Mouse (Mus musculus) embryonic facial prominence, embryonic 14.5 days (tissue): ENCODE measurements around the gene Gm28048. TPM values are rescaled to one million over a fixed set of nuclear protein-coding genes. Genes with fewer than 3 reads are reported as not detected.

Source experiments
- ATAC-seq: fragments of 200-750 bp; cut with Nextera tagmentation; 2 replicates; pipeline ENCODE4 v1.8.0; 2017; ENCODE audit warnings: low read depth, moderate number of reproducible peaks, moderate TSS enrichment
- DNase-seq: peaks from one replicate; pipeline ENCODE4 v3.0.0-alpha.2; 2015; ENCODE audit warnings: low spot score
- H3K27ac ChIP-seq: fragments of 300-500 bp; sonication (generic); replicated peaks from 2 replicates; pipeline ENCODE4 v1.5.1; 2014; ENCODE audit warnings: low read depth, mild to moderate bottlenecking, low read length, moderate library complexity
- H3K27me3 ChIP-seq: fragments of 300-500 bp; sonication (generic); replicated peaks from 2 replicates; pipeline ENCODE4 v1.6.1; 2014; ENCODE audit warnings: low read length; ENCODE audit not compliant: control insufficient read depth, insufficient read depth
- H3K36me3 ChIP-seq: fragments of 300-500 bp; sonication (generic); 2 replicates; pipeline ENCODE4 v1.6.1; 2014; ENCODE audit warnings: low read length, mixed read lengths; ENCODE audit not compliant: control insufficient read depth, insufficient read depth
- H3K4me1 ChIP-seq: fragments of 300-500 bp; sonication (generic); 2 replicates; pipeline ENCODE4 v1.6.1; 2014; ENCODE audit warnings: antibody characterized with exemption, low read length; ENCODE audit not compliant: control insufficient read depth, insufficient read depth
- H3K4me2 ChIP-seq: fragments of 300-500 bp; sonication (generic); 2 replicates; pipeline ENCODE4 v1.6.1; 2014; ENCODE audit warnings: low read depth, mild to moderate bottlenecking, low read length, moderate library complexity, mixed read lengths
- H3K4me3 ChIP-seq: fragments of 300-500 bp; sonication (generic); 2 replicates; pipeline ENCODE4 v1.5.1; 2014; ENCODE audit warnings: low read depth, mild to moderate bottlenecking, low read length
- H3K9ac ChIP-seq: fragments of 300-500 bp; sonication (generic); 2 replicates; pipeline ENCODE4 v1.6.1; 2014; ENCODE audit warnings: low read depth, mild to moderate bottlenecking, low read length, moderate library complexity, mixed read lengths
- H3K9me3 ChIP-seq: fragments of 300-500 bp; sonication (generic); 2 replicates; pipeline ENCODE4 v1.6.1; 2016; ENCODE audit warnings: low read length; ENCODE audit not compliant: control insufficient read depth
- WGBS: fragments of 180-500 bp; shearing (Covaris S2); extraction: QIAGEN DNeasy Blood & Tissue Kit; methylation state at CpG from one replicate; pipeline ENCODE4 v1.1.7; 2014; 5-methylcytosine and 5-hydroxymethylcytosine counted together
- polyA plus RNA-seq: library from polyadenylated mRNA; unstranded; fragments of >200 nt; fragmentation: Nextera tagmentation; extraction: Ambion mirVana; gene quantifications from 2 replicates; pipeline ENCODE4 v1.2.1, GENCODE M21; 2014

Gene Gm28048
- polyA plus RNA-seq, 1 experiment from 2014 or later = 13.6 TPM

DNA sequence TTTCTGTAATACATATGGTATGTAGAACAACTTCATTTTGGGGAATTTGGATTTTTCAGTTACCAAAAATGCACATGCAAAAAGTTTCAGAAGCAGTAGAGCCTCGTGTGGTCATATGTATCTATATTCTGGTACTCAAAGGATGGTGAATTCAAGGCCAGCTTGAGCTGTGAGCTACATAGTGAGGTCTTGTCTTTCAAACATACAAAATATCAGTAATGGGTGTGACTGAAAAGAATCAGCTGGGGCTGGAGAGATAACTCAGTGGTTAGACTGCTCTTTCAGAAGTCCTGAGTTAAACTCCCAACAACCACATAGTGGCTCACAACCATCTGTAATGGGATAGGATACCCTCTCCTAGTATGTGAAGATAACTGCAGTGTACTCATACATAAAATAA is 16.4 kb upstream of the Gm28048 start:
- ATAC-seq (no peak), DNase-seq (no peak)
- 84% methylated on average over 1 of the region's 1 CpGs for WGBS
- Histone ChIP-seq H3K4me1 (no peaks in the 10 kb centered on the region), H3K27ac (no peak overlapping the region), H3K9me3 (no peaks in the 10 kb centered on the region), H3K4me2 (no peak overlapping the region), H3K9ac (no peak overlapping the region), H3K4me3 (no peak overlapping the region), H3K27me3 (no peaks in the 10 kb centered on the region), H3K36me3 (peaks cover 95% of the 10 kb centered on the region)

GRCm38 (mm10) chr11:22995461-22995860 is 13.6 kb upstream of the Gm28048 start:
- H3K4me1 ChIP-seq = peaks cover 10% of the 10 kb centered on the region
- no peak for ATAC-seq
- no peak overlapping the region for H3K9ac ChIP-seq
- H3K4me2 ChIP-seq = no peak overlapping the region
- no peak overlapping the region for H3K4me3 ChIP-seq
- H3K27ac ChIP-seq = no peak overlapping the region
- H3K9me3 ChIP-seq = no peaks in the 10 kb centered on the region
- peaks cover 70% of the 10 kb centered on the region for H3K36me3 ChIP-seq
- no peak for DNase-seq
- H3K27me3 ChIP-seq = no peaks in the 10 kb centered on the region
- whole genome bisulfite sequencing = 91% methylated on average over 4 of the region's 4 CpGs

DNA sequence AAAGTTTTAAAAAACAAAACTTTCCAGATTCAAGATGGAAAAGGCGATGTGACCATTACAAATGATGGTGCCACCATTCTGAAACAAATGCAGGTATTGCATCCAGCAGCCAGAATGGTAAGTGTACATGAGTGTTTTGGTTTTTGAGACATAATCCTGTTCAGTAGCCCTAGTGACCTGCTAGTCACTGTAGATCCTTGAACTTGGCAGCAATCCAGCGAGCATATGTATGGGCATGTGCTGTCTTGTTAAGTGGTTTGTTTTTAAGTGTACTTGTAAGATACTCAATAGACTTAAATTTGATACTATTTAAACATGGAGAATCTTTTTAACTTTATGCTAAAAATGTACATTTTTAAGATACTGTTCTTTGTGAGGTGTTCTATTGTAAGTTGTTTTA is 12.4 kb upstream of the Gm28048 start:
- H3K4me3 ChIP-seq = no peak overlapping the region
- H3K9me3 ChIP-seq = no peaks in the 10 kb centered on the region
- peaks cover 59% of the 10 kb centered on the region for H3K36me3 ChIP-seq
- no peak overlapping the region for H3K9ac ChIP-seq
- DNase-seq = peak; percentile 32
- no peak overlapping the region for H3K4me2 ChIP-seq
- no peak for ATAC-seq
- no peaks in the 10 kb centered on the region for H3K27me3 ChIP-seq
- peaks cover 13% of the 10 kb centered on the region for H3K4me1 ChIP-seq
- no peak overlapping the region for H3K27ac ChIP-seq
- WGBS = 81% methylated on average over 2 of the region's 2 CpGs

DNA sequence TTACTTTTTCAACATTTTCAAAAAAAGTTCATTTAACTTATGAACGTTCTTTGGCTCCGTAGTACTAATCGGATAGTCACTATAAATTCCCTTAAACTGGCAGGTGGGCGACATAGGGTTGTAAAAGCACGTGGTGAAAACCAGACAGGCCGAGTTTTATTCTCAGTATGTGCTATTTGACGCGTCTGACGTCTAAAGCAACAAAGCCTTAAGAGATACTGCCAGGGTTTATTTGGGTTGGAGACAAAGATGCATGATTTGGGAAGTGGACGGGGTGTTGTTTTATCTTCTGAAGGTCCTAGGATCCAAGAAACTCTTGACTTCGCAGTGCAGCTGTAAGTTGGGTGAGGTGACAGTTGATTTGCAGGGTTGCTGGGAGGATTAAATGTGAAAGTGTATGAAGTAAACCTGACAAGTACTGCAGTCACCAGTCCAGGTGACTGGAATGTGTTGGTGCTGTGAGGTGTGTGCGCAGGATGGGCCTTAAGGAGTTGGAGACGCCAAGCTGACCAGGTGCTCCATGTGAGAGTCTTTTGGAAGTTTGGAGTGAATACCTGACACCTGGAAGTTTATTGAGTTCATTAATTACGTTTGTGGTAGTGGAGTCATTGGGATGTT is 9.4 kb upstream of the Gm28048 start:
- no peak overlapping the region for H3K27ac ChIP-seq
- peak overlapping the region; percentile 92 for H3K4me3 ChIP-seq
- peaks cover 31% of the 10 kb centered on the region for H3K36me3 ChIP-seq
- ATAC-seq (no peak), DNase-seq (no peak)
- 8% methylated on average over 14 of the region's 14 CpGs for WGBS
- H3K9me3 ChIP-seq = no peaks in the 10 kb centered on the region
- H3K4me1 ChIP-seq = peaks cover 13% of the 10 kb centered on the region
- peak overlapping the region; percentile 94 for H3K9ac ChIP-seq
- H3K4me2 ChIP-seq = peak overlapping the region; percentile 95
- H3K27me3 ChIP-seq = no peaks in the 10 kb centered on the region

- peaks cover 13% of the 10 kb centered on the region for H3K4me1 ChIP-seq
- DNase-seq (peak; percentile 96), ATAC-seq (peak; percentile 99)
- peak within 1 kb of the TSS; percentile 92 for H3K4me3 ChIP-seq
- no peaks in the 10 kb centered on the region for H3K27me3 ChIP-seq
- H3K4me2 ChIP-seq = peak within 1 kb of the TSS; percentile 95
- 0% methylated on average over 32 of the region's 66 CpGs for WGBS
- H3K27ac ChIP-seq = peak within 1 kb of the TSS; percentile 93
- H3K36me3 ChIP-seq = peaks cover 24% of the 10 kb centered on the region
- H3K9ac ChIP-seq = peak within 1 kb of the TSS; percentile 94
- no peaks in the 10 kb centered on the region for H3K9me3 ChIP-seq
These were observed 8.7 kb upstream of the Gm28048 start, which contains the start of gene Cct4 for GRCm38 (mm10) chr11:22990393-22991126. Cct4 (plus strand) TSS chr11:22990519.

DNA sequence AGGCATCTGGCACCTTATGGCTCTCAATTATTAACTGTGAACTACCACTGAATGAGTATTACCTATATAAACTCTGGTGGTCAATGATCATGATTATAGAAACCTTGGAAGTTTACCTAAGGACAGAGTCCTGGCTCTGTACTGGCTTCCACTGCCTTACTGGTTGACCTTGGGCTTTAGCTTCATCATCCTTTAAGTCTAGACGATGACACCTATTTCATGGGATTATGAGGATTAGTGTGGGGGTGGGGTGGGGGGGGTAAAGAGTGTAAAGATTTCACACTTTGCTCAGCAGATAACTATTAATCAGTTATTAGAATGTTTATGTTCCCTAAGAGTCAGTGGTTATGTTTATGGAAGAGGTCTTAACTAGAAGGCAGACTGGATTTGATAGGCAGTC is 7.9 kb upstream of the Gm28048 start:
- Histone ChIP-seq H3K36me3 (peaks cover 16% of the 10 kb centered on the region), H3K4me2 (peak overlapping the region; percentile 95), H3K4me3 (peak overlapping the region; percentile 92), H3K27ac (peak overlapping the region; percentile 93), H3K27me3 (no peaks in the 10 kb centered on the region), H3K4me1 (peaks cover 13% of the 10 kb centered on the region), H3K9ac (peak overlapping the region; percentile 94), H3K9me3 (no peaks in the 10 kb centered on the region)
- WGBS = 59% methylated on average over 1 of the region's 1 CpGs
- ATAC-seq (no peak), DNase-seq (no peak)

DNA sequence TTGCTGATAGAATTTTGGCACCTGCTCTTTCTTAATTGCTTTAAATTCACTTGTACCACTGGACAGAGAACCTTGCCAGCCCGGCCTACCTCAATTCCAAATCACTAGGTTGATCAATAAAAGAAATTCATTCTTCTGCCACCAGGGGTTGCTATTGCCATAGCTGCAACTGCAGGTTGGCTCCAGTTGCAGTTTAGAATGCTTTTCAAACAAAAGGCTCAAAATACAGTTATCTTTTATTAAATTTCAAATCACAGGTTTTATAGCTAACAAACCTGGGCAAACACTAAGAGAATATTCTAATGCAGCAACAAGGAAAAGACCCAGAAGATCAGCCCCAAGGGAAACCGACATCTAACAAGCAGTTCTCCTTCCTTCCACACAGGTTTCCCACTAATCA is 5.5 kb upstream of the Gm28048 start:
- no peaks in the 10 kb centered on the region for H3K9me3 ChIP-seq
- DNase-seq (peak; percentile 75), ATAC-seq (no peak)
- no peak overlapping the region for H3K9ac ChIP-seq
- H3K4me3 ChIP-seq = no peak overlapping the region
- peaks cover 13% of the 10 kb centered on the region for H3K4me1 ChIP-seq
- H3K4me2 ChIP-seq = no peak overlapping the region
- no peaks in the 10 kb centered on the region for H3K36me3 ChIP-seq
- WGBS = 45% methylated on average over 2 of the region's 2 CpGs
- H3K27me3 ChIP-seq = no peaks in the 10 kb centered on the region
- H3K27ac ChIP-seq = no peak overlapping the region

DNA sequence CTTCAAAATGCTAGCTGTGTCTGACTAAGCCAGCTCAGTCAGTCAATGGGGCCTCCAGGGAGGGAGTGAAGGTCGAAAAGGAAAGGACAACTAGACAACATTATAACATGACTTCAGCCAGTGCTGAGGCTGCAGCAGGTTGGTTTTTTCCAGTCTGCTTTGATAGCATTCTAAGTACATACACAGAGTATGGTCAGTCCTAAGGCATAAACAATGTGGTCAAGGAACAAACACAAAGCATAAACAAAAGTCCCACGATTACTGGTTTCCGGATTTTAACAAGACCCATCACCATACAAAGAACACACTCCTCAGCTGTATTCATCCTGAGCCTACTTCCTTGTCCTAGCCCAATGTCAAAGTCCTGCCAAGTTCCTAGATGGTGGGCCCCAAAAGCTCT is 3.6 kb upstream of the Gm28048 start:
- Histone ChIP-seq H3K36me3 (no peaks in the 10 kb centered on the region), H3K4me3 (no peak overlapping the region), H3K27me3 (no peaks in the 10 kb centered on the region), H3K9ac (no peak overlapping the region), H3K9me3 (no peaks in the 10 kb centered on the region), H3K4me2 (no peak overlapping the region), H3K27ac (no peak overlapping the region), H3K4me1 (peaks cover 12% of the 10 kb centered on the region)
- ATAC-seq = no peak
- 79% methylated on average over 3 of the region's 3 CpGs for WGBS
- no peak for DNase-seq
